In genomic region chr16:4606431-4607084, GRCm38 (mm10) we compare ENCODE assay signal across 8 mouse cellular contexts. TPM values are rescaled to one million over a fixed set of nuclear protein-coding genes. Genes with fewer than 3 reads are reported as not detected.
DNase-seq lines count a peak whose midpoint lies in the region; ATAC-seq and TF ChIP-seq lines count a peak whose summit lies in the region.

No protein-coding gene starts in this region.

- H3K4me3 ChIP-seq in cortical plate, adult 2 months (ENCODE audit: insufficient read depth, low read length): no peak overlapping the region
- H3K4me3 ChIP-seq in heart, embryonic 15.5 days: no peak overlapping the region
- no peak overlapping the region for H3K4me3 ChIP-seq in kidney, embryonic 16.5 days (ENCODE audit: low read length)
- H3K4me3 ChIP-seq in stomach, embryonic 16.5 days (replicated peaks; ENCODE audit: low read length): no peak overlapping the region

- 19% methylated on average over 5 of the region's 5 CpGs for WGBS in heart, embryonic 15.5 days
- WGBS in kidney, embryonic 16.5 days: 12% methylated on average over 5 of the region's 5 CpGs
- WGBS in stomach, embryonic 16.5 days: 13% methylated on average over 5 of the region's 5 CpGs

- no peaks in the 10 kb centered on the region for H3K27me3 ChIP-seq in heart, embryonic 15.5 days
- no peaks in the 10 kb centered on the region for H3K27me3 ChIP-seq in kidney, embryonic 16.5 days (ENCODE audit: insufficient read depth, low read length)
- H3K27me3 ChIP-seq in stomach, embryonic 16.5 days (ENCODE audit: control insufficient read depth, insufficient read depth, low read length): no peaks in the 10 kb centered on the region

- peak; percentile 34 for DNase-seq in right cerebral cortex, adult 18-20 months
- no peak for DNase-seq in right cerebral cortex, postnatal 25 days
- DNase-seq in lung, postnatal 36 days: peak; percentile 91

- no peak for TF ChIP-seq POLR2A in cortical plate, adult 2 months (IDR thresholded peaks at IDR 0.05; ENCODE audit: extremely low read depth, insufficient read depth, low read length)

- H3K9ac ChIP-seq in heart, embryonic 15.5 days: peak overlapping the region; percentile 18
- H3K9ac ChIP-seq in kidney, embryonic 16.5 days (replicated peaks; ENCODE audit: low read length): peak overlapping the region; percentile 32
- H3K9ac ChIP-seq in stomach, embryonic 16.5 days (ENCODE audit: low read length): peak overlapping the region; percentile 39; the same call in 1 of the 2 replicates

- H3K4me1 ChIP-seq in cortical plate, adult 2 months (ENCODE audit: control insufficient read depth, insufficient read depth, low read length): peaks cover 3% of the 10 kb centered on the region; the same call in 1 of the 2 replicates
- peaks cover 70% of the 10 kb centered on the region for H3K4me1 ChIP-seq in heart, embryonic 15.5 days (replicated peaks)
- H3K4me1 ChIP-seq in kidney, embryonic 16.5 days (ENCODE audit: insufficient read depth, low read length): peaks cover 71% of the 10 kb centered on the region
- peaks cover 66% of the 10 kb centered on the region for H3K4me1 ChIP-seq in stomach, embryonic 16.5 days (ENCODE audit: control insufficient read depth, insufficient read depth, low read length)

- H3K4me2 ChIP-seq in heart, embryonic 15.5 days: peak overlapping the region; percentile 25
- H3K4me2 ChIP-seq in kidney, embryonic 16.5 days (replicated peaks; ENCODE audit: low read depth, low read length): peak overlapping the region; percentile 6; the same call in 1 of the 2 replicates
- 0 out of 2 replicates have a peak overlapping the region, but pooled peaks have one; percentile 3 for H3K4me2 ChIP-seq in stomach, embryonic 16.5 days (ENCODE audit: low read depth, low read length)

- no peaks in the 10 kb centered on the region for H3K9me3 ChIP-seq in heart, embryonic 15.5 days (replicated peaks)
- H3K9me3 ChIP-seq in kidney, embryonic 16.5 days (ENCODE audit: low read length): no peaks in the 10 kb centered on the region
- H3K9me3 ChIP-seq in stomach, embryonic 16.5 days (replicated peaks; ENCODE audit: control insufficient read depth, low read length): no peaks in the 10 kb centered on the region

- no peak overlapping the region for H3K27ac ChIP-seq in cortical plate, adult 2 months (ENCODE audit: insufficient read depth, low read length)
- peak overlapping the region; percentile 75 for H3K27ac ChIP-seq in heart, embryonic 15.5 days
- peak overlapping the region; percentile 41 for H3K27ac ChIP-seq in kidney, embryonic 16.5 days (ENCODE audit: low read length)
- H3K27ac ChIP-seq in stomach, embryonic 16.5 days (ENCODE audit: low read length): peak overlapping the region; percentile 76

- H3K36me3 ChIP-seq in heart, embryonic 15.5 days: peaks cover 15% of the 10 kb centered on the region
- H3K36me3 ChIP-seq in kidney, embryonic 16.5 days (ENCODE audit: insufficient read depth, low read length): peaks cover 18% of the 10 kb centered on the region
- H3K36me3 ChIP-seq in stomach, embryonic 16.5 days (ENCODE audit: control insufficient read depth, insufficient read depth, low read length): 0 out of 2 replicates have a peak, but pooled peaks cover 5% of the 10 kb centered on the region

- ATAC-seq in heart, embryonic 15.5 days (replicated peaks; ENCODE audit: insufficient number of reproducible peaks, insufficient read depth, low FRiP score, low read depth): peak; percentile 20; the same call in 1 of the 2 replicates
- no peak for ATAC-seq in kidney, embryonic 16.5 days (ENCODE audit: low FRiP score, low TSS enrichment)
- no peak for ATAC-seq in stomach, embryonic 16.5 days (ENCODE audit: insufficient read depth, low FRiP score)
- no peak for ATAC-seq in frontal cortex, adult (ENCODE audit: low TSS enrichment)

- peak; percentile 27; the same call in 1 of the 2 replicates for TF ChIP-seq CTCF in cortical plate, adult 2 months (IDR thresholded peaks at IDR 0.05; ENCODE audit: extremely low read depth, insufficient read depth, low read length)

RNA-seq across cellular contexts. Expression of gene Glis2, which starts 12.0 kb away (rescaled TPM):
- polyA plus RNA-seq in cortical plate, adult 2 months (2012; rRNA removed): 17.3 and 22.1 TPM in 2 replicates
- polyA plus RNA-seq in heart, embryonic 15.5 days (2015; fragmentation: Nextera tagmentation; extraction: Ambion mirVana): 17.7 and 17.9 TPM in 2 replicates
- 43.6 and 53.6 TPM in 2 replicates for polyA plus RNA-seq in kidney, embryonic 16.5 days (2015; fragmentation: Nextera tagmentation; extraction: Ambion mirVana)
- 18.7 and 21.7 TPM in 2 replicates for polyA plus RNA-seq in stomach, embryonic 16.5 days (2015; fragmentation: Nextera tagmentation; extraction: Ambion mirVana)

RNA-seq across cellular contexts. Expression of gene Pam16, which starts 18.2 kb away (rescaled TPM):
- 99.3 and 101 TPM in 2 replicates for polyA plus RNA-seq in cortical plate, adult 2 months (2012; rRNA removed)
- polyA plus RNA-seq in heart, embryonic 15.5 days (2015; fragmentation: Nextera tagmentation; extraction: Ambion mirVana): 118 and 125 TPM in 2 replicates
- polyA plus RNA-seq in kidney, embryonic 16.5 days (2015; fragmentation: Nextera tagmentation; extraction: Ambion mirVana): 67.8 and 80.4 TPM in 2 replicates
- polyA plus RNA-seq in stomach, embryonic 16.5 days (2015; fragmentation: Nextera tagmentation; extraction: Ambion mirVana): 47.9 and 75.3 TPM in 2 replicates

RNA-seq across cellular contexts. Expression of gene Vasn, which starts 33.2 kb away (rescaled TPM):
- polyA plus RNA-seq in cortical plate, adult 2 months (2012; rRNA removed): 10.1 and 11.2 TPM in 2 replicates
- polyA plus RNA-seq in heart, embryonic 15.5 days (2015; fragmentation: Nextera tagmentation; extraction: Ambion mirVana): 14.7 and 20.7 TPM in 2 replicates
- 26.8 TPM in 2 replicates for polyA plus RNA-seq in kidney, embryonic 16.5 days (2015; fragmentation: Nextera tagmentation; extraction: Ambion mirVana)
- 18.3 and 18.4 TPM in 2 replicates for polyA plus RNA-seq in stomach, embryonic 16.5 days (2015; fragmentation: Nextera tagmentation; extraction: Ambion mirVana)

RNA-seq across cellular contexts. Expression of gene Dnaja3, which starts 33.2 kb away (rescaled TPM):
- 48.8 and 50.6 TPM in 2 replicates for polyA plus RNA-seq in cortical plate, adult 2 months (2012; rRNA removed)
- polyA plus RNA-seq in heart, embryonic 15.5 days (2015; fragmentation: Nextera tagmentation; extraction: Ambion mirVana): 78.3 and 79.6 TPM in 2 replicates
- polyA plus RNA-seq in kidney, embryonic 16.5 days (2015; fragmentation: Nextera tagmentation; extraction: Ambion mirVana): 89.6 and 95.3 TPM in 2 replicates
- 73.1 and 76.6 TPM in 2 replicates for polyA plus RNA-seq in stomach, embryonic 16.5 days (2015; fragmentation: Nextera tagmentation; extraction: Ambion mirVana)

RNA-seq across cellular contexts. Expression of gene Tfap4, which starts 46.9 kb away (rescaled TPM):
- 3.9 and 5.0 TPM in 2 replicates for polyA plus RNA-seq in cortical plate, adult 2 months (2012; rRNA removed)
- 5.6 and 7.1 TPM in 2 replicates for polyA plus RNA-seq in heart, embryonic 15.5 days (2015; fragmentation: Nextera tagmentation; extraction: Ambion mirVana)
- 21.8 and 25.5 TPM in 2 replicates for polyA plus RNA-seq in kidney, embryonic 16.5 days (2015; fragmentation: Nextera tagmentation; extraction: Ambion mirVana)
- 16.1 and 17.0 TPM in 2 replicates for polyA plus RNA-seq in stomach, embryonic 16.5 days (2015; fragmentation: Nextera tagmentation; extraction: Ambion mirVana)
